Mouse (Mus musculus): ENCODE measurements around the gene Isg20. TPM values are rescaled to one million over a fixed set of nuclear protein-coding genes. Genes with fewer than 3 reads are reported as not detected.

Isg20 gene
- polyA plus RNA-seq, 1 experiment = 3.0 TPM

DNA sequence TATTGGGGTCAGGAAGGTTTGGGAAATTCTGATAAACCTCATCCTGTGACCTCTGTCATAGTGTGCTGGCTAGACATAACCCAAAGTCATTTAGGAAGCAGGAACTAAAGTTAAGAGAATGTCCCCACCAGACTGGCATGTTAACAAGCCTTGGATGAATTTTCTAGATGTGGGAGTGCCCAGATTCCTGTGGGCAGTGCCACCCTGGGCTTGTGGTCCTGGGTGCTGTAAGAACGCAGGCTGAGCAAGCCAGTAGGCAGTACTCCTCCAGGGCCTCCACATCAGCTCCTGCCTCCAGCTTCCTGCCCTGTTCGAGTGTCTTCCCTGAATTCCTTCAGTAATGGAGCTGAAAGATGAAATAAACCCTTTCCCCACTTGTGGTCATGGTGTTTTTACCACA lies 9.0 kb upstream of the Isg20 start:
- TF ChIP-seq POLR2A (IDR thresholded peaks at IDR 0.05; ENCODE audit: borderline replicate concordance, insufficient read depth, low read length) (no peak), CTCF (IDR thresholded peaks at IDR 0.05; ENCODE audit: borderline replicate concordance, insufficient read depth, low read depth, low read length) (no peak)
- no peaks in the 10 kb centered on the region for H3K27me3 ChIP-seq (ENCODE audit: control insufficient read depth, insufficient read depth, low read length)
- no peaks in the 10 kb centered on the region for H3K4me1 ChIP-seq (ENCODE audit: control insufficient read depth, insufficient read depth, low read length)
- 94% methylated on average over 2 of the region's 2 CpGs for WGBS
- no peak for DNase-seq
- no peak overlapping the region for H3K4me3 ChIP-seq (replicated peaks; ENCODE audit: insufficient read depth, low read depth, low read length)
- H3K27ac ChIP-seq (ENCODE audit: insufficient read depth, low read length) = no peak overlapping the region

DNA sequence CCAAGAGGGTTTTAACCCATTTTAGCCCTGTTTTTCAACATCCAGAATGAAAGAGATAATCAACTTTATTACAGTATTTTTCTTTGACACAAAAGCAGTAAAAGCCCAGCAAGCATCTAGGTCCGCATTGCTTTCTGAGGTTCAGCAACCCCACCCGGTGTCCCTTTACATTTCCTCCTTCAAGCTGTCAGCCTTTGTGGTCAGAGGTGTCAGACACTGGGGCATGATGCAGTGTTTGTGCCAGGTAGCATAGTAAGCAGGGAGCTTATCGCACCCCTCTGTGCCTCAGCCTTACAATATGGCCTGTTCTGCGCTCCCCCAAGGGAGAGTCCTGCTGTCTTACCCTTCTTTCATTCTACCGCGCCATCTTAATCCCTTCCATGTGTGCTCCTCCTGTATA lies 4.2 kb upstream of the Isg20 start:
- WGBS = 87% methylated on average over 6 of the region's 6 CpGs
- no peak for DNase-seq
- Histone ChIP-seq H3K27me3 (ENCODE audit: control insufficient read depth, insufficient read depth, low read length) (no peaks in the 10 kb centered on the region), H3K4me3 (replicated peaks; ENCODE audit: insufficient read depth, low read depth, low read length) (no peak overlapping the region), H3K27ac (ENCODE audit: insufficient read depth, low read length) (no peak overlapping the region), H3K4me1 (ENCODE audit: control insufficient read depth, insufficient read depth, low read length) (no peaks in the 10 kb centered on the region; the same call in 1 of the 2 replicates)
- TF ChIP-seq POLR2A (IDR thresholded peaks at IDR 0.05; ENCODE audit: borderline replicate concordance, insufficient read depth, low read length) = no peak
- no peak for TF ChIP-seq CTCF (IDR thresholded peaks at IDR 0.05; ENCODE audit: borderline replicate concordance, insufficient read depth, low read depth, low read length)

GRCm38 (mm10) chr7:78910336-78911098 lies 2.7 kb upstream of the Isg20 start:
- no peak for TF ChIP-seq POLR2A (IDR thresholded peaks at IDR 0.05; ENCODE audit: borderline replicate concordance, insufficient read depth, low read length)
- no peak for TF ChIP-seq CTCF (IDR thresholded peaks at IDR 0.05; ENCODE audit: borderline replicate concordance, insufficient read depth, low read depth, low read length)
- DNase-seq = no peak
- Histone ChIP-seq H3K27ac (ENCODE audit: insufficient read depth, low read length) (no peak overlapping the region), H3K27me3 (ENCODE audit: control insufficient read depth, insufficient read depth, low read length) (no peaks in the 10 kb centered on the region), H3K4me3 (replicated peaks; ENCODE audit: insufficient read depth, low read depth, low read length) (no peak overlapping the region), H3K4me1 (ENCODE audit: control insufficient read depth, insufficient read depth, low read length) (no peaks in the 10 kb centered on the region; the same call in 1 of the 2 replicates)
- 46% methylated on average over 6 of the region's 6 CpGs for WGBS

- Histone ChIP-seq H3K4me3 (replicated peaks; ENCODE audit: insufficient read depth, low read depth, low read length) (no peak overlapping the region), H3K27ac (ENCODE audit: insufficient read depth, low read length) (no peak overlapping the region), H3K4me1 (ENCODE audit: control insufficient read depth, insufficient read depth, low read length) (no peaks in the 10 kb centered on the region; the same call in 1 of the 2 replicates), H3K27me3 (ENCODE audit: control insufficient read depth, insufficient read depth, low read length) (no peaks in the 10 kb centered on the region)
- WGBS = 94% methylated on average over 4 of the region's 4 CpGs
- DNase-seq = no peak
- TF ChIP-seq CTCF (IDR thresholded peaks at IDR 0.05; ENCODE audit: borderline replicate concordance, insufficient read depth, low read depth, low read length) (no peak), POLR2A (IDR thresholded peaks at IDR 0.05; ENCODE audit: borderline replicate concordance, insufficient read depth, low read length) (no peak)
These were observed 2.0 kb upstream of the Isg20 start for GRCm38 (mm10) chr7:78911209-78911608.

GRCm38 (mm10) chr7:78912253-78912973 lies 811 bp upstream of the Isg20 start:
- Histone ChIP-seq H3K4me1 (ENCODE audit: control insufficient read depth, insufficient read depth, low read length) (no peaks in the 10 kb centered on the region; the same call in 1 of the 2 replicates), H3K4me3 (replicated peaks; ENCODE audit: insufficient read depth, low read depth, low read length) (no peak overlapping the region), H3K27ac (ENCODE audit: insufficient read depth, low read length) (no peak overlapping the region), H3K27me3 (ENCODE audit: control insufficient read depth, insufficient read depth, low read length) (no peaks in the 10 kb centered on the region)
- TF ChIP-seq CTCF (IDR thresholded peaks at IDR 0.05; ENCODE audit: borderline replicate concordance, insufficient read depth, low read depth, low read length) = no peak
- TF ChIP-seq POLR2A (IDR thresholded peaks at IDR 0.05; ENCODE audit: borderline replicate concordance, insufficient read depth, low read length) = no peak
- no peak for DNase-seq
- 12% methylated on average over 20 of the region's 20 CpGs for WGBS

GRCm38 (mm10) chr7:78913649-78914544 lies 673 bp downstream of the Isg20 start:
- 66% methylated on average over 19 of the region's 19 CpGs for WGBS
- no peak for DNase-seq
- H3K4me3 ChIP-seq (replicated peaks; ENCODE audit: insufficient read depth, low read depth, low read length) = no peak overlapping the region
- H3K27me3 ChIP-seq (ENCODE audit: control insufficient read depth, insufficient read depth, low read length) = no peaks in the 10 kb centered on the region
- no peak for TF ChIP-seq CTCF (IDR thresholded peaks at IDR 0.05; ENCODE audit: borderline replicate concordance, insufficient read depth, low read depth, low read length)
- no peak for TF ChIP-seq POLR2A (IDR thresholded peaks at IDR 0.05; ENCODE audit: borderline replicate concordance, insufficient read depth, low read length)
- no peaks in the 10 kb centered on the region; the same call in 1 of the 2 replicates for H3K4me1 ChIP-seq (ENCODE audit: control insufficient read depth, insufficient read depth, low read length)
- no peak overlapping the region for H3K27ac ChIP-seq (ENCODE audit: insufficient read depth, low read length)

DNA sequence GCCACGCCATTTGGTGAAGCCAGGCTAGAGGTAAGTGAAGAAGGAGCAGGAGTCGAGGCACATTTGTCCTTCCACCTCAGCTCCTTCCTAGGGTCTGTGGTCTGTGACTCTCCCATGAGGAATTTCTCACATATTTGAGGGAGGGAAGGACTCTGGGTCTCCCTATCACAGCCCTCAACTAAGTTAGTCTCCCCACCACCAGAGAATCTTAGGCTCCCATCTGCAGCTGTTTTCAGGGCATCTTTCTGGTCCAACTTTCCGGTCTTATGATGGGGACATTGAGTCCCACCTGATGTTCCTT lies 1.3 kb downstream of the Isg20 start:
- no peak overlapping the region for H3K27ac ChIP-seq (ENCODE audit: insufficient read depth, low read length)
- H3K4me3 ChIP-seq (replicated peaks; ENCODE audit: insufficient read depth, low read depth, low read length) = no peak overlapping the region
- WGBS = 90% methylated on average over 3 of the region's 3 CpGs
- H3K27me3 ChIP-seq (ENCODE audit: control insufficient read depth, insufficient read depth, low read length) = no peaks in the 10 kb centered on the region
- TF ChIP-seq CTCF (IDR thresholded peaks at IDR 0.05; ENCODE audit: borderline replicate concordance, insufficient read depth, low read depth, low read length) (no peak), POLR2A (IDR thresholded peaks at IDR 0.05; ENCODE audit: borderline replicate concordance, insufficient read depth, low read length) (no peak)
- no peak for DNase-seq
- no peaks in the 10 kb centered on the region; the same call in 1 of the 2 replicates for H3K4me1 ChIP-seq (ENCODE audit: control insufficient read depth, insufficient read depth, low read length)
